Mouse (Mus musculus) myocyte (in vitro differentiated cells): ENCODE results near the gene Gucy2e.

Experiments used
- CEBPB ChIP-seq: IDR thresholded peaks from 2 replicates; pipeline ENCODE4 v1.6.1; 2011; ENCODE audit warnings: mild to moderate bottlenecking, moderate library complexity; ENCODE audit not compliant: poor library complexity, insufficient read depth, severe bottlenecking
- E2F4 ChIP-seq: IDR thresholded peaks from one replicate; pipeline ENCODE4 v1.6.1; 2011; ENCODE audit warnings: mild to moderate bottlenecking, control low read depth, moderate library complexity; ENCODE audit not compliant: insufficient read depth
- MAX ChIP-seq: IDR thresholded peaks from one replicate; pipeline ENCODE4 v1.6.1; 2011; ENCODE audit warnings: low read depth, mild to moderate bottlenecking, control low read depth
- MYOD1 ChIP-seq, 3 experiments: IDR thresholded peaks; one replicate each; pipeline ENCODE4 v1.6.1; 2011; ENCODE audit warnings: control low read depth in 2 of 3, low read depth in 2 of 3, mild to moderate bottlenecking in 2 of 3, moderate library complexity in 1 of 3; ENCODE audit not compliant: insufficient read length in 2 of 3, control insufficient read depth in 1 of 3
- MYOG ChIP-seq, 3 experiments: IDR thresholded peaks; one replicate each; pipeline ENCODE4 v1.6.1; 2011; ENCODE audit warnings: control low read depth in 2 of 3, low read depth in 2 of 3, mild to moderate bottlenecking in 2 of 3; ENCODE audit not compliant: insufficient read length in 2 of 3, control insufficient read depth in 1 of 3, insufficient read depth in 1 of 3
- POLR2A ChIP-seq: IDR thresholded peaks from one replicate; pipeline ENCODE4 v1.6.1; 2011; ENCODE audit warnings: low read depth, mild to moderate bottlenecking, control low read depth, moderate library complexity; ENCODE audit not compliant: insufficient read length
- POLR2AphosphoS2 ChIP-seq: IDR thresholded peaks from one replicate; pipeline ENCODE4 v1.6.1; 2011; ENCODE audit warnings: low read depth, control low read depth; ENCODE audit not compliant: insufficient read length
- SRF ChIP-seq: IDR thresholded peaks from one replicate; pipeline ENCODE4 v1.6.1; 2011; ENCODE audit warnings: low read depth; ENCODE audit not compliant: control insufficient read depth, insufficient read length
- TCF12 ChIP-seq: IDR thresholded peaks from one replicate; pipeline ENCODE4 v1.6.1; 2011; ENCODE audit warnings: mild to moderate bottlenecking, control low read depth; ENCODE audit not compliant: poor library complexity, insufficient read depth, severe bottlenecking
- TCF3 ChIP-seq: IDR thresholded peaks from one replicate; pipeline ENCODE4 v1.6.1; 2011; ENCODE audit warnings: low read depth, control low read depth; ENCODE audit not compliant: insufficient read length
- USF1 ChIP-seq: IDR thresholded peaks from one replicate; pipeline ENCODE4 v1.6.1; 2011; ENCODE audit warnings: low read depth, mild to moderate bottlenecking, control low read depth, moderate library complexity

DNA sequence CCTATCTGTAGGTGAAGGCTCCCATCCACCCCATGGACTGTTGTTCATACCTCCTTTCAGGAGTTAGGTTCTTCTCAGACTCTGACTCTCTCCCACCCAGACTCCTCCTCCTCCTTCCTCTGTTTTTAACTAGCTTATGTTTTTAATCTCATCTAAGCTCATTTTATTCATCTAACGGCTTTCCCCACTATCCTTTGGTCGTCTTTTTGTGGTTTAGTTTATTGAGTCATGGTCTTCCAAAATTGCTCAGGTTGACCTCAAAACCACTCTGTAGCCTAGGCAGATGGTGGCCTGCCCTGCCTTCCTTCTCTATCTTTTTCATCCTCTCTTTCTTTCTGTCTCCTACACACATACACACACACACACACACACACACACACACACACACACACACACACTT, 3.7 kb downstream of the Gucy2e start:
- TF ChIP-seq MAX (no peak), POLR2A (no peak), E2F4 (no peak), MYOG (IDR thresholded peaks at IDR 0.05; ENCODE audit: control insufficient read depth in 1 of 3, insufficient read depth in 1 of 3, insufficient read length in 2 of 3, low read depth in 2 of 3) (no peak), USF1 (no peak), SRF (no peak), MYOD1 (IDR thresholded peaks at IDR 0.05; ENCODE audit: control insufficient read depth in 1 of 3, insufficient read length in 2 of 3, low read depth in 2 of 3) (no peak), TCF12 (no peak), POLR2AphosphoS2 (no peak), CEBPB (no peak), TCF3 (no peak)
